Mouse (Mus musculus) erythroid progenitor cell, adult 5-6 weeks (primary cell): ENCODE results near the gene Zbtb9. TPM values are rescaled to one million over a fixed set of nuclear protein-coding genes. Genes with fewer than 3 reads are reported as not detected.

ENCODE experiments used
- ATAC-seq: replicated peaks from 2 replicates; pipeline ENCODE4 v1.8.0; 2016; ENCODE audit warnings: moderate number of reproducible peaks, mild to moderate bottlenecking, moderate TSS enrichment, inconsistent platforms; ENCODE audit not compliant: poor library complexity, low FRiP score, severe bottlenecking
- total RNA-seq, 2 experiments: library from RNA; stranded (forward) in 1 of 2; stranded (reverse) in 1 of 2; fragments of 150-400 nt in 1 of 2; fragments of 186-747, 209-891 nt in 1 of 2; gene quantifications; 2 replicates each; pipeline versions ENCODE4 v1.2.3 to v1.2.4; 2015 to 2017; ENCODE audit warnings: low replicate concordance in 2 of 2

Zbtb9 gene
- total RNA-seq, 2 experiments from 2014 or later, result 8.1 TPM; not detected in 1

DNA sequence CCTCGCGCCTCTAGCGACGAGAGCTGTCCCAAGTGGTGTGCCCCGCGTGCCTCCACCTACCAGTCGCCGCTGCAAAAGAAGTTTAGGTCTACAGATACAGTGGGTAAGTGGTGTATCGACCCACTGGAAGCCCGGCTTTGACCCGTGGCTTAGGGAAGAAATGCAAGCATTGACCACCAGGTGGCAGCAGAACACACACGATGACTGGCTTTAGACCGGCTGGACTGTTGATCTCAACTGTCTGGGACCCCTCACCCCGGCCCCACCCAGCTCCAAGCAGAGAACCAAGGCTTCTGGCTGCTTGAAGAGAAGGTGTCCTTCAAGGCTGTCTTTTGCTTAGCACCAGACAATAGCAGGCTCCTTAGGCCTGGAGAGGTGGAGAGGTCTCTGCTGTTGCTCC is 59.9 kb downstream of the Zbtb9 start:
- no peak for ATAC-seq

DNA sequence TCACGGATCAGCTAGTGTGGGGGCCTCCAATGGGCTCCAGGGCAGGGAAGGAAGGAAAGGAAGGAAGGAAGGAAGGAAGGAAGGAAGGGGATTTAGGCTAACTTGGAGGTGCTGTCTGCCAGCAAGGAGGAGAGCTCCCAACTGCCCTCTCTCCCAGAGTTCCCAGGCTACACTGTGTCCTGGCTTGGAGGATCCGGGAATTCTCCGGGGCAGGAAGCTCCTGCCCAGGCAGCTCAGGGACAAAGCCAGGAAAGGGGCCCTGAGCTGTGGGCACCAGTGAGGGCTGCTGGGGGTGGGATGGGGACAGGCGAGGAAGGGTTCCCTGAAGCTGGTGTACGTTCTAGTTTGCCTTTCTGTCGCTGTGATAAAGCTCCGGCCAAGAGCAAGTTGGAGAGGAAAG is 63.5 kb downstream of the Zbtb9 start:
- ATAC-seq, result no peak

DNA sequence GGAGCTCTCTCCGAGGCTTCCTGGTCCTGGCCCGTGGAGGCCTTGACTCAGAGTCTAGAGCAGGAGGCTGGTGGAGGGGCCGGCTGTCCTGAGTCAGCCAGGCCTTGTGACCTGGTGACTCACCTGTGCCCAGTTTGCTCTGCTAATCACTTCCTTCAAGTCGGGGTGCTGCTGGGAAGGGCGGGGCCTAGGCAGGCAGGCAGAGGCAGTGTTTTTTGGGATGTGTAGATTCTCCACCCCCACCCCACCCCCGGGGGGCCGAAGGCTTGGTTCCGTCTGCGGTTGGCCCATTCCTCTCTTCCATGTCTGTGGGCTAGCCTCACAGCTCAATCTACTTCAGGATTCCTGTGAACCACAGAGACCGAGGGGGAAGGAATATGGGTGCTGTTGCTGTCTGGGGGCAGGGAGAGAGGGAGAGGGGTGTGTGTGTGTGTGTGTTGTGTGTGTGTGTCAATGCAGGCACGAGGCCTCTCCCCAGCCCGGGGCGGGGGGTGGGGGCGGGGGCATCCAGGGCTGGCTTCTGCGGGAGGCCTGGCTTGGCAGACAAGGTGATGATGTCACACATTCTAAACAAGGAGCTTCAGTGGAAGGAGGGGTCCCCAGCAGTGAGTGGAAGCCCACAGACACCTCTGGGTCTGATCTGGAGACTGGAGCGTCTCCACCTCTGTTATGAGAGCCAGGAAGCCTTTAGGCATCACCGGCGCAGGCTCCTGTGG is 65.5 kb downstream of the Zbtb9 start:
- no peak for ATAC-seq

DNA sequence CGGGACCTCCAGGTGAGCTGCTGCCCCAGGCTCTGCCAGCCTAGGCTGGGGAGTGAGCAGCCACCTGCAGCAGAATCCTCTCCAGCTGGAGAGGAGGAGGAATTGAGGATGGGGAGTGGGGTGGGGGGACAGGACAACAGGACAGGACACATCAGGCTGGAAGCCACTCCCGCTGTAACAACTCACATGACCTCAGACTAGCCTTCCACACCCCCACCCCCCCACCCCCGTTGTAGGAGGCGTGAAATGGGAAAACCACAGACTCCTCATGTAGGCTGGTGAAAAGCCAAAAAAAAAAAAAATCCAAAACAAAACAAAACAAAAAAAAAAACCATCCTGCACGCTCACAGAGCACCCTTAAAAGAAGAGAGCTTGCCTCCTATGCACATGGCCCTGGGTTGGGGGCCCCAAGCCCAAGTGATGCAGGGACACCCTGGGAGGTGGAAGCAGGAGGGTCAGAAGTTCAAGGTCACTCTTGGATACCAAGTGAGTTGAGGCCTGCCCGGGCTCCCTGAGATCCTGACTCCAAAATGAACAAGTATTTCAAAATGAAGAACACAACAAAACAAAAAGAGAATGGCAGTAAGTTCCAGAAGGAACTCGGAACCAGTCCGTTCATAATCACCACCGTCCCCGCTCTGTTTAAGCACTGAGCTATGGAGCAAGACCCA is 66.6 kb downstream of the Zbtb9 start:
- ATAC-seq, result no peak

DNA sequence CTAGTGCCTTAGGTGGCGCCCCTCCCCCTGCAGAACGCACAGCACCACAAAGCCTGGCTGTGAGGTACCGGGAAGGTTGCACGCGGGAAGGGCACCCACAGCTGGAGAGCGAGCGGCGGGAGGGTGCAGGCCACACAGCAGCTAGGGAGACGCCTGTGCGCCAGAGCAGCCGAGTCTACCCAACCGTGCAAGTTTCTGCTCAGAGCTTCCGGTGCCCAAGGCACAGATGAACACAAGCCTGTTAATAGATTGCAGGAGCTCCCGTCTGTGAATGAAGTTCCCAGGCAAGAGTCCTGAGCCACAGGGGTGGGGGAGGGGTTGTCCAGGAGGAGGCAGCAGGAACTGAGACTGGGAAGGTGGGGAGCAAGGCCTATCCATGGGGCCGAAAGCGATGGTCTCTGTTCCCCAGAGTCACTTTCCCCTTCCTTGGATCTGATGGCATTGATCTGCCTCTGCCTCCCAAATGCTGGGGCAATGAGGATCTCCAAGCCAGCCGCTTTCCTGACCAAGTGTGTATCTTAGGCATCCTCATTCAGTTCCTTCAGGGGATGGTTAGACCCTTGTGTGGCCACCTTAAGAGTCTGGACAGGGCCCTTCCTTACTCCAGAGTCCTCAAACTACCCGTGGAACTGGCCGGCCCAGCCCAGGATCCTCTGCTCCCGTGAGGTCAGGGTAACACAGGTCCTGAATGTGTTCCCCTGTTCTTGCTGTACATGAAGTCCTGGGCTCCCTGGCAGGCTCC is 67.5 kb downstream of the Zbtb9 start:
- ATAC-seq, result no peak

DNA sequence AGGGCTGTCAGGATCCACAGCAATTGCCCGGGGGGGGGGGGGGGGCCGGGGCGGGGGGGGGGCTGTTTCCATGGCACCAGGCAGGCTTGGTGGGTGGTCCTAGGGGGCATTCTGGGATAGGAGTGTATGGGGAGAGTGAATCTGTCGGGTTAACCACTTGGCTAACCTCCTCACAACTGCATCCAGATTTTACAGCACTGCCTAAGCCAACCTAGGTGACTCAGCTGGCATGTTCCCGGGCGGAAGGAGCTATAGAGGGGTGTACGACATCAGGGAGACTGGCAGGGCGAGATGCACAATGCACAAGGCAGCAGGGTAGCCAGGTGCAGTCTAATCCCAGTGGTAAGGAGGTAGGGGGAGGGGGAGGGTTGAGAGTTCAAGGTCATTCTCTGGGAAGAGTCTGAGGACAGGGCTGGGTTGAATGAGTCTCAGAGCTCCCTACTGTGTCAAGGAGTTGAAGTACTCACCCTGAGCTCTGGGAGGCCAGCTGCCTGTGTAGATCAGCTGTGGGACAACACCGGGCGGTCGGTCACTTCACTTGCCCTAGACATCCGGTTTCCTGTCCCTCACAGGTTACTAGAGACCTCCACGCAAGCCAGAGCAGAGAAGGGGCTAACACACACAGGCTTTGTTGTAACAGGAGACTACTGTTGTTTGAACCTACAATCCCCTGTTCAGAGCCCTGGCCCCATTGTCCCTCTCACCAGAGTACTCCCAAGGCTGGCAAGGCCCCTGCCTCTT is 68.2 kb downstream of the Zbtb9 start:
- no peak for ATAC-seq

DNA sequence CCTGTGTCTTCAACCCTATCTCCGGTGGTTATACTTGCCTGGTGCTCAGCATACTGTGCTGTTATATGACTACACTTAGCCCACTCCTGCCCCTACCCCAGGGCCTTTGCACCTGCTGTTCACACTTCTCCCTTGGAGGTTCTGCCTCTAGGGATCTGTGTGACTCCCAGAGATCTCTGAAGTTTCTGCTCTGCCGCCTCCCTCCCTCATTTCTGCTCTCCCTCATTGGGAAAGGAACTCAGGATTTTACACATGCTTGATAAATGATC is 68.8 kb downstream of the Zbtb9 start:
- ATAC-seq, result no peak

DNA sequence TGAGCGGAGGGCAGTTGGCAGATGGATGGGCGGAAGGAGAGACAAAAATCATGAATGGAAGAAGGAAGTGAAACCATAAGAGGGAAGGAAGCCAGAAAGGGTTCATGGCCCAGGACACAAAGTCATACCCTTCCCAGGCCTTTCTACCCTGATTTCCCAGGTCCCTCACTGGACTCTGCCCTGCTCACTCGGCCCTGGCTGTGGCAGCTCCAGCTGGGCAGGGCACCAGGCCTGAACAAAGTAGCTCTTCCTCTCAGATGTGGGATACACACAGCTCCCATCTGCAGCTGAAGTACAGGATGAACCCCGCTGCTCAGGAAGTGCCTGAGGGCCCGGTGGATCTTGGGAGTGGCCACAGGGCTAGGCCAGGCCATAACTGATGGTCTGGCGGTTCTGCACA is 69.9 kb downstream of the Zbtb9 start:
- no peak for ATAC-seq

DNA sequence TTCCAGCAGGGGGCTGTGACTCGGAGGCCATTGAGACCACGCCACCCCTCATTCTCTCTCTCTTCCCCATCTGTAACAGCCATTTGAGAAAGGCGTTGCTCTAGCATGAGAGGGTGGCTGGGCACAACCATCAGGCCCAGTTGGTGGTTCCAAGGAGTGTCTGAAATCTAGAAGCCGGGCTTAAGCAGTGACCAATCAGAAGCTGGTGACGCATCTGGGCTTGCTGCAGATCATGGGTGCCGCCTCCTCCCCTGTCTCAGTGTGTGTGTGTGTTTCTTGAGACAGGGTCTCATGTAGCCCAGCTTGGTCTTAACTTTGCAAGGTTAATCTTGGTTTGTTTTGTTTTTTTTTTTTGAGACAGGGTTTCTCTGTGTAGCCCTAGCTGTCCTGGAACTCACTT is 72.2 kb downstream of the Zbtb9 start:
- no peak for ATAC-seq

DNA sequence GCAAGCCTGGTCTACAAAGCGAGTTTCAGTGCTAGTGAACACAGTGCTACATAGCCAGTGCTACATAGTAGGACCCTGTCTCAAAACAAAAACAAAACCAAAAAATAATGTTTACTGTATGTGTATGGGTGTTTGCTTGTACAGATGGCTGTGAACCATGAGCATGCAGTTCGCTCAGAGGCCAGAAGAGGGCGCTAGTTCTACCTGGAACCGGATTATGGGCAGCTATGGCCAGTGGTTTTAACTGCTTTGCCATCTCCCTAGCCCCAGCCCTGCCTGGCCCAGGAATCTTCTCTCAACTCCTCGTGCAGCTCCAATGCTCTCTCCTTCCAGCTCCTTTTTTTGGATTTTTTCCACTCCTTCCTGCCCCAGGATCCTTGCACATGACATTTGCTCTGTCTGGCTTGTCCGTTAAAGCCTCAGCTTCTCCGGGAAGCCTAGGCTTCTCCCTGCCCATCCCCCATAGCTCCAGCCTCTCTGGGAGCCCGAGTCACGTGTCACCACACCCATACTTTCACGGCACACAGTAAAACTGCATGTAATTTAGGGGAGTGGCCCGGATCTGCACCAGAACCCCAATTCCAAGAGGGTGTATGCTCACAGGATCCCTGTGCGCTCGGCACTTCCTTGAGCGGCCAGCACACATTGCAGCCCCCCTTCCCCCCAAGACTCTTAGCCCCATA is 74.9 kb downstream of the Zbtb9 start:
- no peak for ATAC-seq

DNA sequence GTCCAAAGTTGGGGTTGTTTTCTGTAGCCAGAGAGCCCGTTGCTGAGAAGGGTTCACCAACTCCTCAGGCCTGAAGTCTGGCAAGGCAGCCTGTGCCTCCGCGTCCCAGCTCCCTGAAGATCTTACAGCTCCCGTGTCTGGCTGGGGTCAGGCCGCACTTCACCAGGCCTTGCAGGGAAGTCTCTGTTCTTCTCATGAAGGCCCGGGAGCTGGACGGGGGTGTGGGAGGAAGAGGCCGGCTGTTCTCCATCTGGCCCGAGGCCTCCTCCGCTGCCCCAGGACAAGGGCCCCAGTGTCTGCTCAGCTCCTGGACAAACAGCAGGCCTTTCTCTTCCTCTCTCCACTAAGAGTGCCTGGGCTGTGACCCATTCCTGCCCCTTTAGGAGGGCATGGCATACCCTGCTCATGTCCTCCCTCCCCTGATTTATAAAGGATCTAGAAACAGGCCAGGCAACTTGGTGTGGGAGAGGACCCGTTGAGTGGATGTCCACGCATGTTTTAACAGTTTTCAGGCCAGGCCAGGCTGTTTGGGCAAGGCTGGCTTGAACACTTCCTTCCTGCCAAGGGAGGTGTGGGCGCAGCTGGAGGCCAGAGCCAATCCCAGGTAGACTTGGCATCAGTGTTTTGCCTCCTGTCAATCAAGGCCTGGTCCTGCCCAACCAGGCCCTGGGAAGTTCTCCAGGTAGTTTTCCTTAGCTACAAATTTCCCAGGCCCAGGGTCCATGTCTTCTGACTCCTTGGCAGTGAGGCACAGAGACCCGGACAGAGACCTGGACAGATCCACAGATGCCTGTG is 75.7 kb downstream of the Zbtb9 start:
- no peak for ATAC-seq

DNA sequence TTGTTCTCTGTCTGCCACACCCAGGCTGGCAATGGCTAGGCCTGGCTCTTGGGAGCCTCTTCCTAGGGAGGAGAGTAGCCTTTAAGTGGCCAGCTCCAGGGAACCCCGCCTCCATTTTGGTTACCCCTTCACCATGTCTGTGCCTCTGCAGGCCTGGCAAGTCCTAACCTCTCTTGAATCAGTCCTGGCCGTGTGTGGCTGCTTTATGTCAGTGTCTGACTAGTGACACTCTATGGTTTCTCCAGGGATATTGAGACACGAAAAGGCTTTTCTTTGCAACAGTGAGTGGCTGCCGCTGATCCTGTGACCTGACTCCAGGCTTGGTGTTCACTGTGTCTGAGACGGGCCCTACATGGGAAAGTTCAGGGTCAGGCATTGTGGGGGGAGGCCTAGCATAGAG is 77.9 kb downstream of the Zbtb9 start:
- ATAC-seq, result no peak

DNA sequence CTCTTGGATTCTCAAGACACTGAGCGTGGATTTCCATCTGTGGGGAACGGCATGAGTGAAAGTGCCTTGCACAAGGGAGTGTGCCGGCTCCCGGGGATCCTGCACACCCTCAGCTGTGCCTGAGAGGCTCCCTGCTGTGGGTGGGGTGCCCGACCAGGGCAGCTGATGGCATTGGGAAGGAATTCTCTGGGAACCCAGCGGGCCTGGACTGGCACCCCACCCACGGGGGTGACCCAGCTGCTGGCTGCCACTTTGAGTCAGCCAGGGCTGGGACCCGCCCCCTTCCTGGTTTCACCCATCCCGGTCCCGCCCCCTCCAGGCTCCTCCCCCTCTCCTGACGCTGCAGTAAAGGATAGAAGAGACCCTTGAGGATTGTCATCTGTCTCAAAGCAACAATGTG is 78.5 kb downstream of the Zbtb9 start:
- ATAC-seq, result no peak

DNA sequence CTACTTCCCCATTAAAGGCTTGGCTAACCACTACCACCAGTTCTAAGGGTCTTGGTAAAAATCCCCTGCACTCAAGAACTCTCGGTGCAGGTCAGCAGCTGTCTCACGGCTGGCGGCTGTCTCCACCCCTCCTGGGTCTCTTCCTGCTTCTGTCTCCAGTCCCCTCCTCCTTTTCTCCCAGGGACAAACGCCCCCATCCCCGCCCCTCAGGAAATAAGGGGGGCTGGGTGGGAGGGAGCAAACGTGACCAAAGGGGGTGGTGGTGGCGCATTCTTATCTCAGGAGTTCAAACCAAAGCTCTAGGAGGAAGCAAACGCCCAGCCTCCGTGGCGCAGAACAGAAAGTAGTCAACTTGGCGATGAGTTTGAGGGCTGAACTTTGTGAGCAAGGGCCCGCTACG is 83.2 kb downstream of the Zbtb9 start:
- no peak for ATAC-seq

DNA sequence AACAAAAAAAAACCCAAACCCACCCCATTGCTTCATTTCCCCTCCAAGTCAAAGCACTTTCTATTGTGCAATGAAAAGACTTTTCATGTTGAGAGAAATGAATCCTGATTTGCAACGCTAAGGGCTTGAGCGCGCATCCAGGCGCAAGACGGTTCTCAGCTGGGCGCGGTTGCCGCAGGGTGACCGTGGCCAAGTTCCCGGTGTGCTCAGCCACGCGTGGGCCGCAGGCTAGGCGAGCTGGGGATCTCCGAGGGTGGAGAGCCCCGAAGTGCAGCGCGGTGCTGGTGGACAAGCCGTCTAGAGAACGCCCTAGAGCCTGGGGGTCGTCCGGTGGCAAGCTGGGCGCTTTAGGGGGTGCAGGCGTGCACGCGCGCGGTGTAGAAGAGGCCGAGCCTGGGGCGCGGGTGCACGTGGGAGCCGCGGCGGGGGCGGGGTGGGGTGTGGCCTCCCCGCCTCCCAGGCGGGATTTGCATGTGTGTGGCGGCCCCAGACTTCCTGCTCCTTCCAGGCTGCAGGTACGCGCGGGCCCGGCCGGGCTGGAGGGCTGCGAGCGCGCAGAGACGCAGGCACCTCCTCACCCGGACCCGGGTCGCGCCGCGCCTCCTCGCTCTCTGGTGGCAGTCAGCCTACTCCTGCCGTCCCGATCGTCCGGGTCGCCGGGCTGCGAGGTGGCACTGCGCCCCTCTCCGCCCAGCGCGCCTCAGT is 84.0 kb downstream of the Zbtb9 start, which contains the start of gene Itpr3:
Gene Itpr3 (plus strand): TSS at position 493 of the 705 bp plus-strand sequence.
- no peak for ATAC-seq

DNA sequence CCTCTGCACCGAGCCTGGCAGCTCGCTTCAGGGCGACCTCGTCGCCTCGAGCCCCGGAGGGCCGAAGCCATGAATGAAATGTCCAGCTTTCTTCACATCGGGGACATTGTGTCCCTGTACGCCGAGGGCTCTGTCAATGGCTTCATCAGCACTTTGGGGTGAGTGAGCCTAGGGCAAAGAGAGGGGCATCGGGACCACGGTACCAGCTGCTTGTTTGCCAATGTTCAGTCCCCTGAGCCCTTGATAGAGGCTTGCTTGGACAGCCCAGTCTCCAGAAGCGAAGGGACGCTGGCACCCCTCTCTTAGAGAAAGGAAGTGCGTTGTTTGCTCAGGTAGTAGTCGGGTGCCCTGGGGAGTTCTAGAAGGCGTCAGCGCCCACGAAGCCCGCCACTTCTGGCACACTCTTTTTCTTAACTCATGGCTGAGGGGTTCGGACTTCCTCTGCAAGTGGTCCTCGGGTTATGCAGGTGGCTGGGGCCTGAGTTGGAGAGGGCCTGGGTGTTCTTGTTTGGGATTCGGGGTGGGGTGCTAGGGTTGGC is 84.6 kb downstream of the Zbtb9 start:
- ATAC-seq, result no peak
